Mouse (Mus musculus): ENCODE data around the gene Il15. TPM values are rescaled to one million over a fixed set of nuclear protein-coding genes. Genes with fewer than 3 reads are reported as not detected.

Il15 gene
- polyA plus RNA-seq (2012; rRNA removed) (2.9 and 3.0 TPM in 2 replicates), polyA plus RNA-seq (2014; fragmentation: Nextera tagmentation; extraction: Ambion mirVana) (2.9 and 5.6 TPM in 2 replicates)

DNA sequence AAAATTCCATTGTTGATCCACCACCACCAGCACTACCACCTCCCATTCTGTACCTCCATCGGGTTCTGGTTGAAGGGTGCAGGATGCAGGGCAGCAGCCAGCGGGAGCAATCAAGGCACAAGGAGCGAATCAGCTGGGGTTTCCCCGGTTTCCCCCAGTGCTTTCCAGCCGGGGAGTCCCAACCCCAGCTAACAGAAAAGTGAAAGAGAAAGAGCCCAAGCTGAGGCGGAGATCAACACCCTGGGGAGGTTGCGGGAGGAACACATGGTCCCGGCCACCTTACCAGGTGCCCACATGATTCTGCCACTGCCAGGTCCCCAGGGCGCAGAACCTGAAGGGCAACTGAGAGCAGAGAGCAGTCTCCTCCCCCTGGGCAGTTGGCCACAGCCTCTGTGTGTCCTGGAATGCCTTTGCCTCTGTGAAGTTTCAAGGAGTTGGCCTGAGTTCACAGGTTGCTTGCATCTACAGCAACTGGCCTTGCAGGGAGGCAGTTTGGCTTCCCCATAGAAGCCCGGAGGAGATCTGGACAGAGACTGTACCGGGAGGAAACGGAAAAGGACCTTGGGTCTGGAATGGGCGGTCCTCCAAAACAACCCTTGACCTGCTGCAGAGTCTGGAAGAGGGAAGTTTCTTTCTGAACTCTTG, at the start of gene Il15:
Gene Il15, minus strand, starts transcription at position 537 of the 645 bp plus-strand sequence.
- H3K9ac ChIP-seq (replicated peaks), result no peak within 1 kb of the TSS
- peak within 1 kb of the TSS; percentile 35 for H3K4me2 ChIP-seq (ENCODE audit: low read depth)
- DNase-seq (ENCODE audit: low read depth in 3 of 3, low spot score in 3 of 3), result no peak
- ATAC-seq (ENCODE audit: insufficient read depth), result peak; percentile 55; the same call in 1 of the 2 replicates
- TF ChIP-seq EP300 (IDR thresholded peaks at IDR 0.05; ENCODE audit: low read depth), result no peak
- no peaks in the 10 kb centered on the region; a peak in 2 of 4 replicates for H3K4me1 ChIP-seq (replicated peaks; ENCODE audit: control insufficient read depth in 2 of 2, insufficient read depth in 2 of 2, low read length in 1 of 2)
- WGBS (ENCODE audit: insufficient replicate concordance), result 2% methylated on average over 13 of the region's 13 CpGs
- H3K9me3 ChIP-seq (ENCODE audit: control insufficient read depth, low read length), result no peaks in the 10 kb centered on the region
- H3K27ac ChIP-seq, result no peak within 1 kb of the TSS
- H3K36me3 ChIP-seq (replicated peaks; ENCODE audit: control insufficient read depth, insufficient read depth, low read depth), result no peaks in the 10 kb centered on the region
- peak within 1 kb of the TSS; percentile 53 for H3K4me3 ChIP-seq (ENCODE audit: insufficient read depth in 1 of 2, low read depth in 2 of 2, low read length in 2 of 2)
- H3K27me3 ChIP-seq (ENCODE audit: control insufficient read depth, insufficient read depth, low read length), result no peaks in the 10 kb centered on the region

DNA sequence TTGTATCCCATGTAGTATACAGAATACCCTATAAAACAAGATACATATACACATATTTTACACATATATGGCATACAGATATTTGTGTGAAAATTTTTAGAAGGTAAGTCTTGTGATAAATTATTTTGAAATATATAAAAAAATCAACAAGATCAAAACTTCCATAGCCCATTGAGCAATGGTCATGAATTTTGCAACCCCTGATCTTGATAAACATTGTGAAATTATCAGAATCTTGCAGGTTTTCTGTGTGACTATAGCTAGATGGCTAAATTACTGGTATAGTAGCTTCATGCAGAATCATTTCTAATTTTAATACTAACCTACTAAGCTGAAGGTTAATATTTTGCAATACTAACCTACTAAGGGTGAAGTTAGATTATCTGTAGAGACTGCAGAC, 41.9 kb upstream of the Il15 start:
- H3K4me2 ChIP-seq (ENCODE audit: low read depth), result no peak overlapping the region
- H3K27me3 ChIP-seq (ENCODE audit: control insufficient read depth, insufficient read depth, low read length), result no peaks in the 10 kb centered on the region
- no peak for ATAC-seq (ENCODE audit: insufficient read depth)
- no peak for TF ChIP-seq CTCF (IDR thresholded peaks at IDR 0.05; ENCODE audit: low read depth)
- no peak for TF ChIP-seq EP300 (IDR thresholded peaks at IDR 0.05; ENCODE audit: low read depth)
- H3K27ac ChIP-seq, result no peak overlapping the region
- H3K36me3 ChIP-seq (replicated peaks; ENCODE audit: control insufficient read depth, insufficient read depth, low read depth), result no peaks in the 10 kb centered on the region
- H3K9ac ChIP-seq (replicated peaks), result no peak overlapping the region
- H3K4me1 ChIP-seq (replicated peaks; ENCODE audit: control insufficient read depth in 2 of 2, insufficient read depth in 2 of 2, low read length in 1 of 2), result no peaks in the 10 kb centered on the region
- DNase-seq (ENCODE audit: low read depth in 3 of 3, low spot score in 3 of 3), result no peak
- H3K9me3 ChIP-seq (ENCODE audit: control insufficient read depth, low read length), result no peaks in the 10 kb centered on the region
- no peak overlapping the region for H3K4me3 ChIP-seq (ENCODE audit: insufficient read depth in 1 of 2, low read depth in 2 of 2, low read length in 2 of 2)

DNA sequence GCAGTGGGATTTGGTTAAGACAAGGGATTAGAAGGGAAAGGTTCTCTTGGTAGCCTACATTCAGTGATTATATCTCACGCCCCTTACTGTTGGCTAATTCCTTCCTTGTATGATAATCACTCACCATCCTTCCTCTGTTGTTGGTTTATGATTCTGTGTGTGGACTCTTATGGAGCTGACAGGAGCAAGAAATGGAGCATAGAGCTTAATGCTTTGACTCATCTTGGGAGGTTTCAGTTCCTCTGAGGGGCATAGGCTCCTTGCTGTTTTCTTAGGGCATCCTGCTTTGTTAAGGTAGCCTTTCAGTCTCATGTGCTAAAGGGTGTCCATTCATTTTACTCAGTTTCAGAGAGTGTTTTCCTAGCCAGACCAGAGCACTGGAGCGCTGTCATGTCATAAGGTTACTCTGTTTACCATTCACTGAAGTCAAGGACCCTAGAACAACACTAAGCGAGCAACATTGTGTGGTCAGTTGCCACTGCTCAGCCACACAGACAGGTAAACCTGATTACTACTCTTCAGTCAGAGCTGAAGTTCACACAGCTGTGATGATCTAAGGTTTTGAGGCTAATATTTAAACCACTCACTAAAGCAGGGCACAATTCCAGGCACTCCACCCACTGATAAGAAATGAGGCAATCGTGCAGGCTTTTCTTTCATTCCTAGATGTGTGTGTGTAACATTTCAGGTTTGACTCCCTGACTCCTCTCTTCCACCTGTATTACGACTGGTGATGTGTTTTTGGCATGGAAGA, 13.7 kb upstream of the Il15 start:
- H3K36me3 ChIP-seq (replicated peaks; ENCODE audit: control insufficient read depth, insufficient read depth, low read depth), result no peaks in the 10 kb centered on the region
- H3K27ac ChIP-seq, result no peak overlapping the region
- H3K27me3 ChIP-seq (ENCODE audit: control insufficient read depth, insufficient read depth, low read length), result no peaks in the 10 kb centered on the region
- peaks cover 0 to 2% of the 10 kb centered on the region in 2 experiments; a peak in 1 of 4 replicates for H3K4me1 ChIP-seq (replicated peaks; ENCODE audit: control insufficient read depth in 2 of 2, insufficient read depth in 2 of 2, low read length in 1 of 2)
- no peak overlapping the region for H3K4me2 ChIP-seq (ENCODE audit: low read depth)
- H3K4me3 ChIP-seq (ENCODE audit: insufficient read depth in 1 of 2, low read depth in 2 of 2, low read length in 2 of 2), result no peak overlapping the region
- peak; percentile 73 for ATAC-seq (ENCODE audit: insufficient read depth)
- no peaks in the 10 kb centered on the region for H3K9me3 ChIP-seq (ENCODE audit: control insufficient read depth, low read length)
- peak in 1 of 3 experiments; percentile 24 for DNase-seq (ENCODE audit: low read depth in 3 of 3, low spot score in 3 of 3)
- no peak overlapping the region for H3K9ac ChIP-seq (replicated peaks)
- TF ChIP-seq CTCF (IDR thresholded peaks at IDR 0.05; ENCODE audit: low read depth) (no peak), EP300 (IDR thresholded peaks at IDR 0.05; ENCODE audit: low read depth) (no peak)
- 45% methylated on average over 5 of the region's 5 CpGs for WGBS (ENCODE audit: insufficient replicate concordance)

DNA sequence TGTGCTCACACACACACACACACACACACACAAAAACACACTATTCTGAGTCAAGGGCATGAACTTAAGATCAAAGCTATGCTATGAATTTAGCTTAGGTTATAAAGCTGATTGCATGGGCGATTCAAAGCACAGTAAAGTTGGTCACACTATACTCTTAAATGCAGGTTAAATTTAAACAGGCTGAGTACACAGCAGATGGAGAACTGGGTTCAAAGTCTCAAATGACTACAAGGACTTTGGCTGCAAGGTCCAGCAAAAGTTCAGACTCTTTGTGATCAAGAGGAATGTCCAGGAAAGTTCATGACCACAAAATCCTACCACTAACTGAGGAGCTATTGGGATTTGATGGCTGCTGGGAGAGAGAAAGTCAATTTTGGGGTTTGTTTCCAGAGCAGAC, 12.5 kb upstream of the Il15 start:
- no peak overlapping the region for H3K4me3 ChIP-seq (ENCODE audit: insufficient read depth in 1 of 2, low read depth in 2 of 2, low read length in 2 of 2)
- TF ChIP-seq EP300 (IDR thresholded peaks at IDR 0.05; ENCODE audit: low read depth) (no peak), CTCF (IDR thresholded peaks at IDR 0.05; ENCODE audit: low read depth) (no peak)
- peak; percentile 40; the same call in 1 of the 2 replicates for ATAC-seq (ENCODE audit: insufficient read depth)
- H3K36me3 ChIP-seq (replicated peaks; ENCODE audit: control insufficient read depth, insufficient read depth, low read depth), result no peaks in the 10 kb centered on the region
- H3K9ac ChIP-seq (replicated peaks), result no peak overlapping the region
- DNase-seq (ENCODE audit: low read depth in 3 of 3, low spot score in 3 of 3), result no peak
- H3K4me1 ChIP-seq (replicated peaks; ENCODE audit: control insufficient read depth in 2 of 2, insufficient read depth in 2 of 2, low read length in 1 of 2), result peaks cover 0 to 2% of the 10 kb centered on the region in 2 experiments; a peak in 1 of 4 replicates
- no peak overlapping the region for H3K27ac ChIP-seq
- H3K9me3 ChIP-seq (ENCODE audit: control insufficient read depth, low read length), result no peaks in the 10 kb centered on the region
- H3K27me3 ChIP-seq (ENCODE audit: control insufficient read depth, insufficient read depth, low read length), result no peaks in the 10 kb centered on the region
- H3K4me2 ChIP-seq (ENCODE audit: low read depth), result no peak overlapping the region
- WGBS (ENCODE audit: insufficient replicate concordance), result 37% methylated on average over 1 of the region's 1 CpGs

DNA sequence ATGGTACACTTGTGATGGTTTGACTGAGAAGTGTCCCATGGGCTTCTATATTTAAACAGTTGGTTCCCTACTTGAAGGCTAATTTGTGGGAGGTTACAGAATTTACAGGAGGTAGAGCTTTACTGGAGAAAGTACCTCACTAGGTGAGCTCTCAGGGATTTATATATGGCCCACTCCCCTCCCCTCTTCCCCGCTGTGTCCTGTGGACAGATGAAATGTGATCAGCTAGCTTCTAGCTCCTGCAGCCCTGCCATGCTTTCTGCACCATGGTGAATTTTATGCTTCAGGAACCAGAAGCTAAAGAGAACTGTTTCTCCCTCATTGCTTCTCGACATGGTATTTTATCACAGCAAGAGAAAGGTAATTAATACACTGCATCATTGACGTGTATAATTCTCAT, 7.1 kb upstream of the Il15 start:
- no peak for ATAC-seq (ENCODE audit: insufficient read depth)
- Histone ChIP-seq H3K27ac (no peak overlapping the region), H3K9me3 (ENCODE audit: control insufficient read depth, low read length) (no peaks in the 10 kb centered on the region), H3K9ac (replicated peaks) (no peak overlapping the region), H3K4me3 (ENCODE audit: insufficient read depth in 1 of 2, low read depth in 2 of 2, low read length in 2 of 2) (no peak overlapping the region), H3K4me1 (replicated peaks; ENCODE audit: control insufficient read depth in 2 of 2, insufficient read depth in 2 of 2, low read length in 1 of 2) (no peaks in the 10 kb centered on the region), H3K4me2 (ENCODE audit: low read depth) (no peak overlapping the region), H3K36me3 (replicated peaks; ENCODE audit: control insufficient read depth, insufficient read depth, low read depth) (no peaks in the 10 kb centered on the region), H3K27me3 (ENCODE audit: control insufficient read depth, insufficient read depth, low read length) (no peaks in the 10 kb centered on the region)
- no peak for DNase-seq (ENCODE audit: low read depth in 3 of 3, low spot score in 3 of 3)
- 65% methylated on average over 3 of the region's 3 CpGs for WGBS (ENCODE audit: insufficient replicate concordance)
- TF ChIP-seq EP300 (IDR thresholded peaks at IDR 0.05; ENCODE audit: low read depth), result no peak
- TF ChIP-seq CTCF (IDR thresholded peaks at IDR 0.05; ENCODE audit: low read depth), result no peak

Data from liver, embryonic 14.5 days (tissue).